Mouse (Mus musculus) inflammation-experienced regulatory T-cells, adult 6 months (primary cell): ENCODE results near the gene Adcyap1r1. TPM values are rescaled to one million over a fixed set of nuclear protein-coding genes. Genes with fewer than 3 reads are reported as not detected.

Experiments used
- ATAC-seq: one replicate; pipeline ENCODE4 v1.8.0; 2017
- polyA plus RNA-seq, 3 experiments: library from polyadenylated mRNA; unstranded; fragments of 100-300 nt; shearing (Covaris generic); gene quantifications; one replicate each; pipeline ENCODE4 v1.2.1; 2017

Gene Adcyap1r1
- polyA plus RNA-seq, 3 experiments from 2014 or later, result not detected

DNA sequence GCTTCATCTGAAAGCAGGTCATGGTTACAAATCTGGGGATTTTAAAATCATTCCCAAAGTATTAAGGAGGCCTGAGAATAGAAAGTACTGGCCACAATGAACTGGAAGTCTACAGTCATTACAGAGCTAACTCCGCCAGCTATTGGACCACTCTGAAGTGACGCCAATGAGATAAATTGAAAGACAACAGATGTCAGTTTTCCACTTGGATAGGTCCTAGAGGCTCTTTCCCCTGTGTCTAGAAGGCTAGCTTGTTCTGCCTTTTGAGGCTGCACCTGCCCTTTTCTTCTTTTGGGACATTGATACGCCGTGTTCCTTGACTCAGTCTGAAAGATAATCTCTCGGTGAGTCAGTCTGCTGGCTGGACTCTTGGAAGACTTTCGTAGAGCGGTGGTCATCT is 50.5 kb downstream of the Adcyap1r1 start:
- ATAC-seq, result no peak

DNA sequence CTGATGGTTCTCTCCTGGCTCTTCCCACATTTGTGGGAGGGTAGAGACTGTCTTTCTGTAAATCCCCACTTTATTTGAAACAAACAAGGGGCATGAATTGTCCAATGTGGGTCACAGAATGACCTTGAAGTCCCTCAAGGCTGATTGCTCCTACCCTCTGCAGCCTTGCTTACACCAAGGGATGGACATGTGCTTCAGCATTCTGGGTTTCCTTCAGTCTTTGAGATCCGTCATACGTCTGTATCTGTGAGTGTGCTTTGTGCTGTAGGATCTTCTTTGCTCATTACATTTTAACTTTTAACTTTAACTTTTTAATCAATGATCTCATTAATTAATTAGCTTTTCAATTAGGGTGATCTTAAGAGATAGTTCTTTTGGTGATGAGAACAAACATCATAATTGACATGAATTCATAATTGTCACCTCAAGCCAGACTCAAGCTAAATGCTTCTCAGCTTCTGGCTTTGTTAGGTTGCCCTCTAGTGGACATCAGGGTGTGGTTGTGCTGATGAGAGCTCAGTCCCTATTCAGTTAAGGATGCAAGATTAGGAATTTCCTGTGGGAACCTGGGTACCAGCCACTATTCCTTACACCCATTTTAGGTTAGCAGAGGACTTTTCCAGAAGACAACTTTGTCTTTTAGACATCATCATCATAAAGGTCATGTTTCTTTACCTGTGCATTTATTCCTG is 53.2 kb downstream of the Adcyap1r1 start:
- no peak for ATAC-seq

DNA sequence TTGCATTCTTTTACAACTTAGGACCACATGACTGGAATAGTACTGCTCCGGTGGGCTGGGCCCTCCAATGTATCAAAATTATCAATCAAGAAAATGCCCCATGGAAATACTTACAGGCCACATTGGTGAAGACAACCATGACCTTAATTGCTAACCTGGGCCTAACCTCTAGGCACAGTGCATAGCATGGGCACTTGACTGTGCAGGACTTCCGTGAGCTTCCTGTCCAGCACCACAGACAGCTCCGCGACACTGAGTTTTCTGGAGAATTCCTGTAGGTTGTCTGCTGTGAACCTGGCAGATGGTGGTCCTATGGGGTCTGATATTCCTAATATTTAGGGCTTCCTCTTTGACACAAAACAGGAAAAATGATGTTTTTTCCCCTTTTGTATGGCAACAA is 54.7 kb downstream of the Adcyap1r1 start:
- ATAC-seq, result no peak

DNA sequence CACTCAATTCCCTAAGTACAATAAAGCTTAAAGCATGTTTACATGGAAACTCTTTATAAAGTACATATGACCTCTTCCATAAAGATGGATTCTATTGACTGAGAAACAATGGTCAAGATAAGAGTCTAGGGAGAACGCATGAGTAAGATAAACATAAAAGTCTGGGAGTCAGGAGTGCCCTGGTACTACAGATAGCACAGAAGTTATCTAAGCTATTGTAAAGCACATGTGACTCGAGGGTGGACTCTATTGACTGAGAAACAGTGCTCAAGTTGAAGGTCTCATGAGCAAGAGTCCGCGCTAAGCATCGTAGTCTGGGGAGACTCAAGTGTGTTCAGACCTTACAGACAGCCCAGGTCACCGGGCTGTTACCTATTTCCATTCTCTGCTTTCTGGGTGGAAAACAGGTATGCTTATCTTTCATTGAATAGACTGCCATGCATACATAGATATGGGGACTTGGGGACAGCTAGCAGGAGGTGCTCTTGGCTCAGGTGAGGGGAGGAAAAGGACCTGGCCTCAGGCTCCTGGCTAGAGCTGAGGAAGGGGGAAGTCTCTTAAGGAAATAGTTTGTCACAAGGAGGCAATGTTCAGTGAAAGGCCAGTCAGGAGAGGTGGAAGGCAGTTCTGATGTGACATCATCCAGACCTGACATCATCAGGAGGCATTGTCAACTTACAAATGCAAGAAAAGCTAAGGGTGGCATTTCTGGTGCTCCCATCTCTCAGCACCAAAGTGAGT is 57.5 kb downstream of the Adcyap1r1 start:
- ATAC-seq, result no peak

GRCm38 (mm10) chr6:55511212-55512065 is 59.7 kb downstream of the Adcyap1r1 start:
- no peak for ATAC-seq

- ATAC-seq, result no peak
Measured at GRCm38 (mm10) chr6:55512066-55512703, 60.4 kb downstream of the Adcyap1r1 start.

- no peak for ATAC-seq
Measured at GRCm38 (mm10) chr6:55513477-55513876, 61.7 kb downstream of the Adcyap1r1 start.

DNA sequence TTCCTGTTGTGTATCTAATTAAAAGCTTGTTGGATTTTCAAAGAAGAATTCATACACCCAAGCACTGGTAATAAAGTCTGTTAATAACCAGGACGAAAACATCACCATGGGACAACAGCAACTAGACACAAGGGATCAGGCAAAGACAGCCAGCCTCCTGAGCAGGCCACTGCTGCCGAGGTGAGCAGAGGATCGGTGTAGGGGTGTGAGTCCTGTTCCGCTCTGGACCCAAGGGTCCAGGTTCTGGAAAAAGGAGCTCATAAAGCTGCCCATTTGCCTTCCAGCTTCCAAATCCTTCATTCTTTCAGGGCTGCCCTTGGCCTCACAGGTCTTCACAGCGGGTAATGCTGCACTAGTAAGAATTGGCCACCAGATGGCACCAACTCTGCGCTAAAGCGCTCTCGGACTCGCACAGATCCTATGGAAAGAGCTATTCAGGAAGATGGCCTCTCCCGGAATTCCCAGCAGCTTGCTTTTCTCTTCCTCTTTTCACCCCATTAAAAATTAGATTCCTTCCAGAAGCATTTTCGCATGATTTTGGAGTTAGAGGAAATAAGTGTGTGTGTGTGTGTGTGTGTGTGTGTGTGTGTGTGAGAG is 67.9 kb downstream of the Adcyap1r1 start:
- no peak for ATAC-seq

DNA sequence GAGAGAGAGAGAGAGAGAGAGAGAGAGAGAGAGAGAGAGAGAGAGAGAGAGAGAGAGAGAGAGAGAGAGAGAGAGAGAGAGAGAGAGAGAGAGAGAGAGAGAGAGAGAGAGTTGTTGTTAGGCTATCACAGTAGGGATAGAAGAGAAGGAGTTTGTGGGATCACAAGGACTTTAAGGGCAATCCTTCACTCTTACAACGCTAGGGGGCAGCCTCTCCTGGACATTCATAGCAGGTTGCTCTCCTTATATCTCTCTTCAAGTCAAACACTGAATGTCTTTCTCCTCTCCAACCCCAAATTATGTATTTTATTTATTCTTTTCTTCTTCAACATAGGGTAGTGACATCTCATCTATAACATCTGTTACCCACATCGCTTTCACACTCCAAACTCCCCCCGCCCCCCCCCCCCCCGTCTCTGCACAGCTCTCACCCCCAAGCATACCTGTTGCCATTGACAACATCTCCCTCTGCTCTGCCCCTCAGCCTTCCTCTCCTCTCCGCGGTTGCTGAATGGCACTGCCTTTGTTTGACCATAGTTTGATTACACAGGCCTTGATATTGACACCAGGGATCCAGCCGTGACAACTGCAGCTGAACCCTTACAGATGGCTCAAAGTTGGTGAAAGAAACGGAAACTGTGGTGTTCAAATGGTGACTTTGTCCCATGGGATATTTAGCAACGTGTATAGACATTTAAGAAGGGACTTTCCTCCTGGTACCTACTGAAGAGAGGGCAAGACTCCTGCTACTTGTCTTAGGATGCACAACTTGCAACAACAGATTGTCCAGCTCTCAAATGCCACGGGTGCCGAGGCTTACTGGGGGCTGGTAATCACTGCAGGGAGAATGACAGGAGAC is 68.7 kb downstream of the Adcyap1r1 start:
- no peak for ATAC-seq

- no peak for ATAC-seq
Measured at GRCm38 (mm10) chr6:55536469-55536868, 84.7 kb downstream of the Adcyap1r1 start.

DNA sequence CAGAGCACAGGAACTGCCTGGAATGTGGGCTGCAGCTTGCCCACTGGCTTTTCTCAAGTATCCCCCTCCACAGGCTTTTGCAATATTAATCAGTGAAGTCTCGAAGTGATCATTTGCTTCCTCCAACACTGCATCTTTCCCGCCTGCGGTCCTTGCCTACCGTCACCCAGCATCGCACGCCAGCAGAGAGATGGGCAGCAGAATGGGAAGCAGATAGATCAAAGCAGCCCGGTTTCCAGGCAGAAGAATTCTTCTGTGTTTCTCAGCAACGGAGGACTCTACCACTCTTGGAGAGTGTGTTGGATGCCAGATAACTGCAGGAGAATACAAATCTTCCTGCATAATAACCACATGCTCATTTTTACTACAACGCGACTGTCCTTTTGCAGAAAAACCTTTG is 87.4 kb downstream of the Adcyap1r1 start:
- ATAC-seq, result no peak

- no peak for ATAC-seq
Measured at GRCm38 (mm10) chr6:55542359-55542758, 90.6 kb downstream of the Adcyap1r1 start.

GRCm38 (mm10) chr6:55543345-55543744 is 91.6 kb downstream of the Adcyap1r1 start:
- no peak for ATAC-seq

GRCm38 (mm10) chr6:55549211-55549610 is 97.4 kb downstream of the Adcyap1r1 start:
- ATAC-seq, result no peak

- no peak for ATAC-seq
Measured at GRCm38 (mm10) chr6:55550926-55551325, 99.1 kb downstream of the Adcyap1r1 start.

Other genes starting within 250 kb of the Adcyap1r1 start
- not detected for gene Mindy4, start 248.6 kb upstream of the Adcyap1r1 start, polyA plus RNA-seq
- not detected for gene Aqp1, start 115.5 kb upstream of the Adcyap1r1 start, polyA plus RNA-seq
- gene Ghrhr, start 75.7 kb upstream of the Adcyap1r1 start, polyA plus RNA-seq, result not detected
- gene Neurod6, start 229.3 kb downstream of the Adcyap1r1 start, polyA plus RNA-seq, result not detected